Mouse (Mus musculus): ENCODE data around the gene Taar7a. TPM values are rescaled to one million over a fixed set of nuclear protein-coding genes. Genes with fewer than 3 reads are reported as not detected.

Taar7a gene
- polyA plus RNA-seq, 1 experiment from 2014 or later = not detected

Other genes with a start within 250 kb of the Taar7a start
- gene Rps12, start 206.2 kb downstream of the Taar7a start, polyA plus RNA-seq (2015; fragmentation: Nextera tagmentation; extraction: Ambion mirVana) = 110 and 124 TPM in 2 replicates
- 22.0 and 22.2 TPM in 2 replicates for gene Slc18b1, start 196.5 kb downstream of the Taar7a start, polyA plus RNA-seq (2015; fragmentation: Nextera tagmentation; extraction: Ambion mirVana)
- not detected in 2 replicates for gene Vnn3, start 142.0 kb downstream of the Taar7a start, polyA plus RNA-seq (2015; fragmentation: Nextera tagmentation; extraction: Ambion mirVana)
- gene Vnn1, start 98.8 kb downstream of the Taar7a start, polyA plus RNA-seq (2015; fragmentation: Nextera tagmentation; extraction: Ambion mirVana) = 0.09 and 0.21 TPM in 2 replicates
- not detected in 2 replicates for gene Taar1, start 73.1 kb downstream of the Taar7a start, polyA plus RNA-seq (2015; fragmentation: Nextera tagmentation; extraction: Ambion mirVana)
- gene Taar2, start 54.9 kb downstream of the Taar7a start, polyA plus RNA-seq (2015; fragmentation: Nextera tagmentation; extraction: Ambion mirVana) = not detected in 2 replicates
- gene Taar3, start 43.9 kb downstream of the Taar7a start, polyA plus RNA-seq (2015; fragmentation: Nextera tagmentation; extraction: Ambion mirVana) = not detected in 2 replicates
- not detected in 2 replicates for gene Taar4, start 33.0 kb downstream of the Taar7a start, polyA plus RNA-seq (2015; fragmentation: Nextera tagmentation; extraction: Ambion mirVana)
- gene Taar5, start 22.8 kb downstream of the Taar7a start, polyA plus RNA-seq (2015; fragmentation: Nextera tagmentation; extraction: Ambion mirVana) = not detected in 2 replicates
- not detected in 2 replicates for gene Taar6, start 7.8 kb downstream of the Taar7a start, polyA plus RNA-seq (2015; fragmentation: Nextera tagmentation; extraction: Ambion mirVana)
- gene Taar7b, start 6.5 kb upstream of the Taar7a start, polyA plus RNA-seq (2015; fragmentation: Nextera tagmentation; extraction: Ambion mirVana) = not detected in 2 replicates
- gene Taar7d, start 33.7 kb upstream of the Taar7a start, polyA plus RNA-seq (2015; fragmentation: Nextera tagmentation; extraction: Ambion mirVana) = not detected in 2 replicates
- gene Taar7e, start 44.1 kb upstream of the Taar7a start, polyA plus RNA-seq (2015; fragmentation: Nextera tagmentation; extraction: Ambion mirVana) = not detected in 2 replicates
- gene Taar7f, start 56.0 kb upstream of the Taar7a start, polyA plus RNA-seq (2015; fragmentation: Nextera tagmentation; extraction: Ambion mirVana) = not detected in 2 replicates
- not detected in 2 replicates for gene Taar8a, start 83.0 kb upstream of the Taar7a start, polyA plus RNA-seq (2015; fragmentation: Nextera tagmentation; extraction: Ambion mirVana)
- not detected in 2 replicates for gene Taar8b, start 98.8 kb upstream of the Taar7a start, polyA plus RNA-seq (2015; fragmentation: Nextera tagmentation; extraction: Ambion mirVana)
- gene Taar8c, start 108.4 kb upstream of the Taar7a start, polyA plus RNA-seq (2015; fragmentation: Nextera tagmentation; extraction: Ambion mirVana) = not detected in 2 replicates
- not detected in 2 replicates for gene Taar9, start 116.1 kb upstream of the Taar7a start, polyA plus RNA-seq (2015; fragmentation: Nextera tagmentation; extraction: Ambion mirVana)
- 273 and 279 TPM in 2 replicates for gene Stx7, start 155.8 kb upstream of the Taar7a start, polyA plus RNA-seq (2015; fragmentation: Nextera tagmentation; extraction: Ambion mirVana)
- 8.6 and 9.6 TPM in 2 replicates for gene Moxd1, start 230.0 kb upstream of the Taar7a start, polyA plus RNA-seq (2015; fragmentation: Nextera tagmentation; extraction: Ambion mirVana)

All from hindbrain, embryonic 13.5 days (tissue).